Mouse (Mus musculus) hindbrain, embryonic 11.5 days (tissue): Measurements from ENCODE around the gene Retreg1. TPM values are rescaled to one million over a fixed set of nuclear protein-coding genes. Genes with fewer than 3 reads are reported as not detected.

ENCODE experiments used
- ATAC-seq: fragments of 200-750 bp; cut with Nextera tagmentation; 2 replicates; pipeline ENCODE4 v1.8.0; 2017; ENCODE audit warnings: mild to moderate bottlenecking, moderate TSS enrichment, moderate library complexity; ENCODE audit not compliant: low FRiP score
- DNase-seq: peaks from one replicate; pipeline ENCODE4 v3.0.0-alpha.2; 2015; ENCODE audit warnings: low spot score
- H3K27ac ChIP-seq: fragments of 300-500 bp; sonication (generic); 2 replicates; pipeline ENCODE4 v1.5.1; 2014; ENCODE audit warnings: mild to moderate bottlenecking, low read depth, low read length
- H3K27me3 ChIP-seq: fragments of 300-500 bp; sonication (generic); 2 replicates; pipeline ENCODE4 v1.6.1; 2014; ENCODE audit warnings: mild to moderate bottlenecking, low read length, moderate library complexity, mixed read lengths; ENCODE audit not compliant: control insufficient read depth, insufficient read depth
- H3K36me3 ChIP-seq: fragments of 300-500 bp; sonication (generic); 2 replicates; pipeline ENCODE4 v1.6.1; 2014; ENCODE audit warnings: mild to moderate bottlenecking, low read length, moderate library complexity, mixed read lengths; ENCODE audit not compliant: control insufficient read depth, insufficient read depth
- H3K4me1 ChIP-seq: fragments of 300-500 bp; sonication (generic); replicated peaks from 2 replicates; pipeline ENCODE4 v1.6.1; 2014; ENCODE audit warnings: low read length, mixed read lengths; ENCODE audit not compliant: control insufficient read depth, insufficient read depth
- H3K4me2 ChIP-seq: fragments of 300-500 bp; sonication (generic); replicated peaks from 2 replicates; pipeline ENCODE4 v1.6.1; 2014; ENCODE audit warnings: mild to moderate bottlenecking, low read depth, low read length
- H3K4me3 ChIP-seq: fragments of 300-500 bp; sonication (generic); 2 replicates; pipeline ENCODE4 v1.5.1; 2014; ENCODE audit warnings: low read depth, low read length
- H3K9ac ChIP-seq: fragments of 300-500 bp; sonication (generic); 2 replicates; pipeline ENCODE4 v1.6.1; 2014; ENCODE audit warnings: low read depth, low read length
- H3K9me3 ChIP-seq: fragments of 300-500 bp; sonication (generic); 2 replicates; pipeline ENCODE4 v1.6.1; 2016; ENCODE audit warnings: low read length; ENCODE audit not compliant: control insufficient read depth
- WGBS: fragments of 180-500 bp; shearing (Covaris S2); extraction: QIAGEN DNeasy Blood & Tissue Kit; methylation state at CpG from one replicate; pipeline ENCODE4 v1.1.7; 2014; 5-methylcytosine and 5-hydroxymethylcytosine counted together
- polyA plus RNA-seq: library from polyadenylated mRNA; unstranded; fragments of >200 nt; fragmentation: Nextera tagmentation; extraction: Ambion mirVana; gene quantifications from 2 replicates; pipeline ENCODE4 v1.2.1, GENCODE M21; 2014

Gene Retreg1
- polyA plus RNA-seq, 1 experiment from 2014 or later = 4.6 TPM

DNA sequence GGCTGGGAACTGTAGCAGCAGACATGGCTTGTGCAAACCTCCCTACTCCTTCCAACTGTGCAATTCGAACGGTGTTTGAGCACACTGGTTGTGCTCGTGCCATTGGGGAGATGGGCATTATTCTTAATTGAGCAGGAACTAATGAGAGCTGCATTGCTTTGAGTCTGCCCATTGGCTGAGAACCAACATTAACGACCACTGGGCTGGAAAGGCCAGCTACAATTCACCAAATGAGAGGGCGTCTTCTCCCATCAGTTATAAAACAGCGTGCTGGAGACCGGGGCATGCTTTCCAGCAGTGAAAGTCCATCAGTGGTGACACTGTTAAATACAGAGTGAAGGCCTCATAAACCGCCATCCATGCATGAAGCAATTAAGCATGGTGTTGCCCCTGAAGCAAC, 178.7 kb downstream of the Retreg1 start:
- Histone ChIP-seq H3K4me2 (no peak overlapping the region), H3K27me3 (no peaks in the 10 kb centered on the region), H3K4me1 (no peaks in the 10 kb centered on the region), H3K9me3 (no peaks in the 10 kb centered on the region), H3K4me3 (no peak overlapping the region), H3K9ac (no peak overlapping the region), H3K27ac (no peak overlapping the region), H3K36me3 (no peaks in the 10 kb centered on the region)
- ATAC-seq (no peak), DNase-seq (no peak)
- 61% methylated on average over 8 of the region's 8 CpGs for WGBS

DNA sequence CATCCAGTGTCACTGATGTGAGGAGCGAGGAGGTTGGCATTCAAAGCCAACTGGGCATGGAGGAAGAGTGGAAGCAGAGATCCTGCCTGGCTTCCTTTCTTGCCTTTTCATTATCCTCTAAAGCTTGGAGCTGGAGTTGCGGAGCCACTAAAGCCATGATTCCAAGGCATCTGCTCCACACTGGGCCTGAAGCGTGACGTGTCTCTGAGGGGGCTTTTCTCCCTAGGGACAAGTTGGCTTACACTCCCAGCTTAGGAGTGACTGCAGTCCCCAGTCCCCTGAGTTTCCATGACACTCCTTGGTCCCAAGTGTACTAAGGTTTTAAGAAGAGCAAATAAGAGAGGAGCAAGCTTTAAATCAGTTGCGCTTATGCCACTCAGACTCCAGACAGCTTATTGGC, 179.7 kb downstream of the Retreg1 start:
- H3K9me3 ChIP-seq = no peaks in the 10 kb centered on the region
- H3K36me3 ChIP-seq = no peaks in the 10 kb centered on the region
- no peak overlapping the region for H3K27ac ChIP-seq
- H3K4me3 ChIP-seq = no peak overlapping the region
- no peaks in the 10 kb centered on the region for H3K4me1 ChIP-seq
- DNase-seq (no peak), ATAC-seq (no peak)
- H3K27me3 ChIP-seq = no peaks in the 10 kb centered on the region
- H3K4me2 ChIP-seq = no peak overlapping the region
- WGBS = 80% methylated on average over 5 of the region's 5 CpGs
- no peak overlapping the region for H3K9ac ChIP-seq

Other genes starting within 250 kb of the Retreg1 start
- 39.1 and 45.2 TPM in 2 replicates for gene Myo10, start 220.7 kb upstream of the Retreg1 start, polyA plus RNA-seq
- gene Zfp622, start 141.2 kb downstream of the Retreg1 start, polyA plus RNA-seq = 34.8 and 35.0 TPM in 2 replicates